Mouse (Mus musculus) small intestine, adult 2 months (tissue): ENCODE measurements around the gene Olfr1322. TPM values are rescaled to one million over a fixed set of nuclear protein-coding genes. Genes with fewer than 3 reads are reported as not detected.

Experiments used
- H3K27ac ChIP-seq: fragments of 200-500 bp; 2 replicates; pipeline ENCODE4 v1.5.1; 2012; ENCODE audit warnings: low read depth, low read length, control low read depth, inconsistent platforms; ENCODE audit not compliant: insufficient read depth
- H3K27me3 ChIP-seq: fragments of 200-500 bp; 2 replicates; pipeline ENCODE4 v1.6.1; 2012; ENCODE audit warnings: mild to moderate bottlenecking, moderate library complexity, low read length, inconsistent platforms; ENCODE audit not compliant: control insufficient read depth, insufficient read depth
- H3K36me3 ChIP-seq: fragments of 200-500 bp; 2 replicates; pipeline ENCODE4 v1.6.1; 2012; ENCODE audit warnings: mild to moderate bottlenecking, low read length, control low read depth, inconsistent platforms; ENCODE audit not compliant: control insufficient read depth, insufficient read depth
- H3K4me1 ChIP-seq: fragments of 200-500 bp; 2 replicates; pipeline ENCODE4 v1.6.1; 2012; ENCODE audit warnings: low read length, inconsistent platforms, mixed read lengths; ENCODE audit not compliant: control insufficient read depth, insufficient read depth, insufficient read length
- H3K4me3 ChIP-seq: fragments of 200-500 bp; 2 replicates; pipeline ENCODE4 v1.5.1; 2012; ENCODE audit warnings: low read depth, mild to moderate bottlenecking, control low read depth, inconsistent platforms, low read length, moderate library complexity
- CTCF ChIP-seq: fragments of 200-500 bp; IDR thresholded peaks from 2 replicates; pipeline ENCODE4 v1.5.1; 2012; ENCODE audit warnings: low read depth, mild to moderate bottlenecking, control low read depth, inconsistent platforms, low read length, moderate library complexity, mixed read lengths; ENCODE audit not compliant: insufficient replicate concordance, insufficient read length; ENCODE audit errors: extremely low read depth
- POLR2A ChIP-seq: fragments of 200-500 bp; IDR thresholded peaks from 2 replicates; pipeline ENCODE4 v1.6.1; 2012; ENCODE audit warnings: low read depth, mild to moderate bottlenecking, control low read depth, inconsistent platforms, low read length, moderate library complexity
- WGBS: fragments of 180-500 bp; shearing (Covaris S2); methylation state at CpG from one replicate; pipeline ENCODE4 v1.1.7; 2018; 5-methylcytosine and 5-hydroxymethylcytosine counted together
- polyA plus RNA-seq: library from polyadenylated mRNA; depleted of rRNA; stranded (reverse); fragments of >200 nt; gene quantifications from 2 replicates; pipeline ENCODE4 v1.2.3, GENCODE M21; 2012; rRNA removed

Olfr1322 gene
- not detected in 2 replicates for polyA plus RNA-seq

DNA sequence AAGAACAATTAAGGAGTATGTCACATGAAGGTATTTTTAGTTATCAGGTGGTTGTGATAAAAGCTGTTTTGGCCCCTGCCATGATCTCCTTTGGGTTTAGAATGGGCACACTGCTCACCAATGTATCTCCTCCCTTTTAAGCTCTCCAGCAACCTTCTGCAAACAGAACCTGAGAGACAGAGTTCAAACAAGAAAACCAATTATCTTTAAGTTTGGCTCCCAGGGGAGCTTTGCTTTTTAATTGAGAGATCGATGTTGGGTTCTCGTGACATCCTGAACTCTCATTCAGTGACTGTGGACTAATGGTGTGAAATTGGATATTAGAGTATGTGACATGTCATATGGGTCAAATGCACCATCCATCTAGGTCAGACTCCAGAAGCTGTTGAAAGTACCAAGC is at the start of gene Olfr1322:
Gene Olfr1322 (minus strand): TSS at position 101 of the 400 bp plus-strand sequence.
- H3K27ac ChIP-seq, result no peak within 1 kb of the TSS
- 81% methylated on average over 2 of the region's 2 CpGs for WGBS
- no peaks in the 10 kb centered on the region for H3K27me3 ChIP-seq
- no peaks in the 10 kb centered on the region for H3K36me3 ChIP-seq
- no peaks in the 10 kb centered on the region for H3K4me1 ChIP-seq
- H3K4me3 ChIP-seq, result no peak within 1 kb of the TSS
- TF ChIP-seq CTCF, result no peak
- TF ChIP-seq POLR2A, result no peak

DNA sequence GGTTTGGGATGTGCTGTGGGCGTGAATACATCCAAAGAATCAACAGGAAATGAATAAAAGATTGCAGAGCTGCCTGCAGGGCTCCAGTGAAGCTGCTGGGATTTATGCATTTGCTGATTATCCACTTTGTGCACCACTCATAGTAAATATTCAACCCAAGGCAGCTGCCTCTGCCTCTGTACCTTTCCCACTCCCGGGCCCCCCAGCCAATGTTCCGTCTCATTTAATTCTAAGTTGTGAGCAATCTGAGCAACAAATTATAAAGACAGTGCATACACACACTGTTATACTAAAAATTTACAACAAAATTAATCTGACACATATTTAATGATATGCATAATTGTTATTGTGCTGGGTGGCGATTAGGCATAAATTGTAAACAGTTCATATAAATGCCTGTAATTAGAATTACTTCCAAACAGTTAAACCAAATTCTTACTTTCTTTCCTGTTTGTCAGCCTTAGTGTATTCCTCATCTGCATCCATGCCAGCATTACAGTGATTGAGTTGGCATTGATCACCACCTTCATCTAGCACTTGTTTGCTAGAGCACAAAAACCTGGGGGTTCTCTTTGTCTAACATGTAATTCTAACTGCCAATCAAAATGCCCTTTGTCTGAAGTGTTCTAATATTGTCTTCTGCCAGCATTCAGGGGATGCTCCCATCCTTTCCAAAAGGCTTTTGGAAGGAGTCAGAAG is 13.5 kb downstream of the Olfr1322 start:
- TF ChIP-seq CTCF (no peak), POLR2A (no peak)
- 78% methylated on average over 4 of the region's 4 CpGs for WGBS
- no peak overlapping the region for H3K27ac ChIP-seq
- no peaks in the 10 kb centered on the region for H3K27me3 ChIP-seq
- no peak overlapping the region for H3K4me3 ChIP-seq
- H3K36me3 ChIP-seq, result no peaks in the 10 kb centered on the region
- no peaks in the 10 kb centered on the region for H3K4me1 ChIP-seq

Other genes starting within 250 kb of the Olfr1322 start
- not detected in 2 replicates for gene Olfr1320, start 219.2 kb downstream of the Olfr1322 start, polyA plus RNA-seq
- gene Olfr1321, start 156.4 kb downstream of the Olfr1322 start, polyA plus RNA-seq, result not detected in 2 replicates
- gene Igsf1, start 93.7 kb downstream of the Olfr1322 start, polyA plus RNA-seq, result not detected in 2 replicates
- gene Olfr1323, start 127.9 kb upstream of the Olfr1322 start, polyA plus RNA-seq, result not detected in 2 replicates